Mouse (Mus musculus): ENCODE results near the gene Lipc.

DNA sequence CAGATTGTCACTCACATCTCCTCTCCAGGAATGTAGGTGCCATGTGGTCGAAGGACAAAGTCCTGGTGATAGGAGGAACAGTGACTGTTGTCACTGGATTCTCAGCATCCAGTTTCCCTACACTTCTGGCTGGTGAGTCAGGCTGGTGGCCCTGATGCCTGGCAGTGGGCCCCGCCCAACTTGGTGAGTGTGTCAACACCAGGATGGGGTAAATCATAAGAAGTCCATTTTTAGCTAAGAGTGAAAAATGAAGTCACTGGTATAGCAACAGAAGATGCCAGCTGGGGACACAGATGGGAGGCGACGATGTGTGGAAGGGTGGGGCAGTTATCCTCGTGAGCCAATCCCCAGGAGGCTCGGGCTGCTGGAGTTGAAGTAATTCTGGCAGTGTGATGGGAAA, 46.7 kb upstream of the Lipc start:
- TF ChIP-seq POLR2A (IDR thresholded peaks at IDR 0.05; ENCODE audit: extremely low read depth, insufficient read depth, low read length) = no peak
- TF ChIP-seq CTCF (IDR thresholded peaks at IDR 0.05; ENCODE audit: low read depth, low read length) = no peak
